Mouse (Mus musculus): ENCODE measurements around the gene Mier3.

- TF ChIP-seq CTCF (IDR thresholded peaks at IDR 0.05; ENCODE audit: insufficient read depth, low read depth, low read length), result no peak
- no peak for TF ChIP-seq POLR2A (IDR thresholded peaks at IDR 0.05; ENCODE audit: insufficient read depth, low read depth, low read length)
Measured at GRCm38 (mm10) chr13:111719726-111720125, 38.9 kb downstream of the Mier3 start.
